Mouse (Mus musculus) gastrocnemius, adult 2 months (tissue): ENCODE results near the gene 2210407C18Rik. TPM values are rescaled to one million over a fixed set of nuclear protein-coding genes. Genes with fewer than 3 reads are reported as not detected.

Experiments
- DNase-seq: peaks from one replicate; pipeline ENCODE4 v3.0.0; 2022
- H3K27ac ChIP-seq: fragments of 200-600 bp; 2 replicates; pipeline ENCODE4 v1.8.1; 2022; ENCODE audit warnings: mild to moderate bottlenecking
- H3K4me3 ChIP-seq: fragments of 200-600 bp; 2 replicates; pipeline ENCODE4 v1.8.1; 2022; ENCODE audit warnings: mild to moderate bottlenecking, moderate library complexity
- CTCF ChIP-seq: fragments of 200-600 bp; IDR thresholded peaks from 2 replicates; pipeline ENCODE4 v1.8.1; 2022; ENCODE audit warnings: antibody characterized with exemption, mild to moderate bottlenecking, moderate library complexity
- intact Hi-C: fragments of 180-260 bp; cut with DNase I; formaldehyde crosslinking; loops from one replicate; pipeline ENCODE4 v1.15.1; 2025
- total RNA-seq, 2 experiments: library from RNA; stranded (reverse); gene quantifications; 2 replicates each; pipeline ENCODE4 v1.2.3; 2021

2210407C18Rik gene
- total RNA-seq, 2 experiments from 2014 or later, result 0.22 TPM; not detected in 1

GRCm38 (mm10) chr11:58618793-58619192, 2.9 kb upstream of the 2210407C18Rik start:
- H3K4me3 ChIP-seq, result no peak overlapping the region
- intact Hi-C loops, result no loop called here
- no peak for DNase-seq
- no peak overlapping the region for H3K27ac ChIP-seq
- TF ChIP-seq CTCF, result no peak

GRCm38 (mm10) chr11:58618369-58618768, 2.5 kb upstream of the 2210407C18Rik start:
- intact Hi-C loops, result no loop called here

GRCm38 (mm10) chr11:58614526-58614925, 1.3 kb downstream of the 2210407C18Rik start:
- no peak overlapping the region for H3K4me3 ChIP-seq
- TF ChIP-seq CTCF, result no peak
- DNase-seq, result no peak
- intact Hi-C loops, result no loop called here
- no peak overlapping the region for H3K27ac ChIP-seq

More at GRCm38 (mm10) chr11:58618369-58618768, 2.5 kb upstream of the 2210407C18Rik start:
- Histone ChIP-seq H3K4me3 (no peak overlapping the region), H3K27ac (no peak overlapping the region)
- no peak for TF ChIP-seq CTCF
- DNase-seq, result no peak

- no peak overlapping the region for H3K4me3 ChIP-seq
- no peak for DNase-seq
- intact Hi-C loops, result no loop called here
- no peak for TF ChIP-seq CTCF
- no peak overlapping the region for H3K27ac ChIP-seq
These were observed 2.5 kb downstream of the 2210407C18Rik start for GRCm38 (mm10) chr11:58613359-58613758.

GRCm38 (mm10) chr11:58607030-58607429, 8.8 kb downstream of the 2210407C18Rik start:
- no peak for TF ChIP-seq CTCF
- Histone ChIP-seq H3K4me3 (no peak overlapping the region), H3K27ac (no peak overlapping the region)
- no peak for DNase-seq
- intact Hi-C loops, result no loop called here

GRCm38 (mm10) chr11:58606177-58606919, 9.5 kb downstream of the 2210407C18Rik start:
- DNase-seq, result no peak
- Histone ChIP-seq H3K27ac (no peak overlapping the region), H3K4me3 (no peak overlapping the region)
- intact Hi-C loops, result no loop called here
- TF ChIP-seq CTCF, result no peak

- no peak overlapping the region for H3K4me3 ChIP-seq
- intact Hi-C loops, result no loop called here
- no peak for TF ChIP-seq CTCF
- no peak overlapping the region for H3K27ac ChIP-seq
- DNase-seq, result no peak
These were observed 10.6 kb downstream of the 2210407C18Rik start for GRCm38 (mm10) chr11:58605228-58605627.

- TF ChIP-seq CTCF, result no peak
- H3K4me3 ChIP-seq, result no peak overlapping the region
- no peak overlapping the region for H3K27ac ChIP-seq
- no peak for DNase-seq
- intact Hi-C loops, result no loop called here
These were observed 11.2 kb downstream of the 2210407C18Rik start for GRCm38 (mm10) chr11:58604688-58605087.

- intact Hi-C loops, result no loop called here
- Histone ChIP-seq H3K27ac (no peak overlapping the region), H3K4me3 (no peak overlapping the region)
- TF ChIP-seq CTCF, result no peak
- no peak for DNase-seq
These were observed 12.9 kb downstream of the 2210407C18Rik start for GRCm38 (mm10) chr11:58602800-58603560.

- H3K27ac ChIP-seq, result no peak overlapping the region
- intact Hi-C loops, result no loop called here
- TF ChIP-seq CTCF, result no peak
- DNase-seq, result no peak
- no peak overlapping the region for H3K4me3 ChIP-seq
These were observed 13.8 kb downstream of the 2210407C18Rik start for GRCm38 (mm10) chr11:58602062-58602461.

- no peak overlapping the region for H3K27ac ChIP-seq
- no peak overlapping the region for H3K4me3 ChIP-seq
- intact Hi-C loops, result no loop called here
- no peak for TF ChIP-seq CTCF
- DNase-seq, result no peak
These were observed 18.0 kb downstream of the 2210407C18Rik start for GRCm38 (mm10) chr11:58597837-58598236.

GRCm38 (mm10) chr11:58594814-58595213, 21.1 kb downstream of the 2210407C18Rik start, which contains the start of gene Olfr324:
TSS of gene Olfr324 (plus strand) at chr11:58595114.
- TF ChIP-seq CTCF, result no peak
- Histone ChIP-seq H3K27ac (no peak within 1 kb of the TSS), H3K4me3 (no peak within 1 kb of the TSS)
- DNase-seq, result no peak
- intact Hi-C loops, result no loop called here

- intact Hi-C loops, result loop anchor here (5.0 kb wide), 2 partner anchors 186 to 351 kb away; no protein-coding TSS in a partner anchor
- no peak for TF ChIP-seq CTCF
- no peak for DNase-seq
- Histone ChIP-seq H3K4me3 (no peak overlapping the region), H3K27ac (no peak overlapping the region)
These were observed 27.1 kb downstream of the 2210407C18Rik start for GRCm38 (mm10) chr11:58588620-58589250.
